Mouse (Mus musculus): Measurements from ENCODE around the gene Tom1l2.
A peak's percentile ranks its signal among the peaks of the same experiment; 100 is the strongest.

Gene Tom1l2

DNA sequence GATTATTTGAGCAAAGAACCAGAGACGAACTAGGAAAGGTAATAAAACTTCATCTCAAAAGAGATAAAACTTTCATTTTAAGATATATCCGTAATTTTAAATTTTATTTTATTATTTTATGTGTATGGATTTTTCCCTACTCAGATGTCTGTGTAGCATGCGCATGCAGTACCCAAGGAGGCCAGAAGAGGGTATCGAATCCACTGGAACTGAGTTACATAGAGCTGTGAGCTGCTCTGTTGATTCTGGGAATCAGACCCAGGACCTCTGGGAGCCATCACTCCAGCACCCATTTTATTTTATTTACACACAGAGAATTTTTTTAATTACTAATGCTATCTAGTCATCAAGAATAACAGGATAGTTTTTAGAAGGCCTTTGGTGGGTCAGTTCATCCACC lies 45.9 kb downstream of the Tom1l2 start:
- DNase-seq (ENCODE audit: low read depth, low spot score) = peak; percentile 65

DNA sequence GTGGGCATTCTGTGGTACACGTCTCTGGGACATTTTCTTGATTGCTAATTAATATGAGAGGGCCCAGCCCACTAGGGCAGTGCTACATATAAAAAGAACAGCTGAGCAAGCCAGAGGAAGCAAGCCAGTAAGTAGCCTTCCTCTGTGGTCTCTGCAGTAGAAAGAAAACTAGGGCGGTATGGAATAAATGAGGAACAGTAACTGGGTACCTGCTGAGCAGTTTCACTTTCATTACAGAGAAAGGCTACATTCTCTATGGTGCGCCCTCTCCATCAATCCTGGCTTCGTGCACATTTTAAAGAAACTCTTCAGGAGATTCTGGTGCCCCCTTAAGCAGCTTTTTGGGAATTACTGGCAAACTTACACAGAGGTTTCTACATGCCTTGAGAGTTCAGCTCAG lies 47.1 kb downstream of the Tom1l2 start:
- no peak for DNase-seq (ENCODE audit: low read depth, low spot score)

DNA sequence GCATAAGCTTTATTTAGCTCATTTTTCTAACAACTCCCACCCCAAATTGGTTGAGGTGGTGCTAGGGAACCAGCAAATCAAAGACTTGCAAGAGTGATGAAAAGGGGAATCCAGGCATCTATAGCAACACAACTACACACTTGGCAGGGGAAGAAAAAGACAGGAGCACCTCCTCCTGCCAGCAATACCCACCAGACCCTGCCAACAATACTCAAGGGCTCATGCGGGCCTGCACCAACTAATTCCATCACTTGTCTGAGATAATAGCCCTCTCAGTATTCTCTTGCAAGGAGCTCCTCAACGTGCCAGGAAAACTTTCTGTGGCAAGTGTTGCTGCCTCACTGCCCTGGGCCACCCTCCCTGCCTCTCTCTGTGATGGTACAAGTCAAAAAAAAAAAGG lies 49.2 kb downstream of the Tom1l2 start:
- no peak for DNase-seq (ENCODE audit: low read depth, low spot score)

DNA sequence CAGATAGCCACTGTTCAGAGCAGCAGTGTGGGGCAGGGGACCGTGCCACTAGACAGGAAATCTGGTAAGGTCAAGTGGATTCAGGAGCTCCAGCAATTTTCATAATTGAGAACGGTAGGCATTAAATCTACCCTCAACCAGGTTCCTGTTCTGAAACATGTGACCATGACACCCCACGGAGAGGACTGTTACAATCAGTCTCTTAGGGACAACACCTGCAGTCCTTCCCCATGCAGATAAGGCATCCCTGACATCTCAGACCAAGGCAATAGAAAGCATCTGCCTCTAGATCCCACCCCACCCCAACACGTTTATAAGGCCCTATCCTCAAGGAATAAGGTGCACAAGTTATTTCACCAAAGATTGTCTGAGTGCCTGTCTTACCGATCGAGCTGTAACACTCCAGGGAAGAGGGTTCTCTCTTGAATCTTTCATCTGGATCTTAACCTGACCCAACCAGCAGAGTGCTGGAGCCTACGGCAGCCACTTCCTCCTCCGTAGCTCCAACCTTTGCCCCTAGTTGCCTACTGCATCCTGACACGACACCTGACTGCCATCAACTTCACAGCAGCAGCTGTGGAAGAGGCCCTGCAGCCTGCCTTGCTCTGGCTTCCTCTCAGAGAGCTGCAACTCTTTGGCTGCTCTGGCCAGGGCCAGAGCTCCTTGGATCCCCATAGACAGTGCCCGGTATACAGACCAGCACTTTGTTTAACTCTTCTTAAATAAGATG lies 50.2 kb downstream of the Tom1l2 start:
- no peak for DNase-seq (ENCODE audit: low read depth, low spot score)

DNA sequence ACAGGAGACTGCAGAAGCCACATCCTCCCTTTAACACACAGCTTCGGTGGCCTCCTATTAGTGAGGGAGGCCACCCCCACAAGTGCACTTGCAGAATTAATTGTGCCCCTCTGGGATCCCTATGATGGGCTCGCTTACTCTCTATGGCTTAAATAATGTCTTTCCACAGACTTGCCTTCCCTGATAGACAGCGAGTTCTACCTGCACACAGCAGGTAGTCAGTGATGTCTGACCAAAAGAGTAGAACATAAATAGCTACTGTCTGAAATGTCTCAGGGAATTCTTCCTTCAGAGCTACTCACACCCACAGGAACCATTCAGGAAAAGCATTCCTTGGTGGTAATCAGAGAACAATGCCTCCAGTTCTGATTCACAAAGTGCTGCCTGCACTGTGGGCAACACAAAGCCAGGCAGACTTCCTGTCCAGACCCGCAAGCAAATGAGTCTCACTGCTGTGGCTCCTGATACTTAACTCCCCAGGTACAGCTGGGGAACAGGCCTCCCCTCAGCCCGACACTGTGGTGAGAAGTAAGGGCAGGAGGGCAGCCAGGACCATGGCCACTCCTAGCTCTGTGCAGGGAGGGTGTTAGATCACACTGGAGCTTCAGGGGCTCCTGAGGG lies 51.0 kb downstream of the Tom1l2 start:
- DNase-seq (ENCODE audit: low read depth, low spot score) = peak; percentile 84

DNA sequence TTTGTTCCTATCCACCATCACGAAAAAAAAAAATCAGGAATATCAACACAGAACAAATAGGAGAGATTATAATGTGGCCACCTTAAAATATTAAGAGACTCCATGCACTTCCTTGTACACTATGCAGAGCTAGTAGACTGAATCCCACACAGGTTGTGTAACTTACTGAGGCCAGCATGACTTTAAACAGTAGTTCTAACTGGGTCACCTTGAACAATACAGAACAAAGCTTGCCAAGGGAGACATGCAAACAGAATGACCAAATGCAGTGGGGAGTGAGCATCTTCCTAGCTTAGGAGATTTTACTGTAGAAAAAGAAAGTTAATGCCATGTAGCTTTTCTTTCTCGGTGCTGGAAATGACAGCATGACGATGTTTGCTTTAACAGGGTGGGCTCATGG lies 52.4 kb downstream of the Tom1l2 start:
- DNase-seq (ENCODE audit: low read depth, low spot score) = no peak

DNA sequence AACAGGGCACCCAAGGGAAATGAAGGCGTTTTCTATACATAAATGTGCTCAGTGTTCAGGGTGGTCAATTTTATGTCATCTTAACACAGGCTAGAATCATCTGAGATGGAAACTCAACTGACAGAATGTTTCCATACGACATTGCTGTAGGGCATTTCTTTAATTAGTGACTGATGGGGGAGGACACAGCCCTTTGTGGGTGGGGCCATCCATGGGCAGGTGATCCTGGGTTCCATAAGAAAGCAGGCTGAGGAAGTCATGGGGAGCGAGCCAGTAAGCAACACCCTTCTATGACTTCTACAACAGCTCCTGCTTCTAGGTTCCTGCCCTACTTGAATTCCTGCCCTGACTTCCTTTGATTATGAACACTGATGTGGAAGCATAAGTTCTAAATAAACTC lies 54.9 kb downstream of the Tom1l2 start:
- peak; percentile 26 for DNase-seq (ENCODE audit: low read depth, low spot score)

DNA sequence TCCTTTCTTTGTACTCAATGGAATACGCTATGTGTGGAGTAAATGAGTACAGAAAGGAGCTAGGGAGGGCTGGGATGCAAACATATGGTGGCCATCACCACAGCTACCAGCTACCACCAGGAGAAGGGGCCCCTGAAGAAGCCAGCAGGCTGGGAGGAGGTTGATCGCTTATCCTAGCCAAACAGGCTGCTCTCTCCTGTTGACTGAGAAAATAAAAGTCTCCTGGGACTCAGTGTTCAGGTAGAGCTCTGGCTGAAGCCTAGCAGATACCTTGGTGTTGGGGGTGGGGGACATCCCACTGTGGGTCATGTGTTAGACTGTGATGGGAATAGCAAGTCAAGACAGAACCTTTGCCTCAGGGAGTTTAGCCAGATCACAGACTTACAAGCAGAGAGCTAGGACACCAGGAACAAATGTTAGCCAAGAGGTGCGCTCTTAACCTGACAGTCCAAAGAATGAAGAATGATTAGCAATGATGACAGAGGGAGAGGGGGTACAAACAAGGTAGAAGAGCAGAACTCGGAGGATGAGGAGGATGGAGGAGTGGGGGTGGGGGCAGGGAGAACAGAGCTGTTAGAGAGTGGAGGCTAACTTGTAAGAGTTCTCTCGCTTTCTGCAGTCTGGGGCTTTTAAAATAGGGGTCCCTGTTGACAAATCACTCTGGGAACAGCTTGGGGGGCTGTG lies 57.9 kb downstream of the Tom1l2 start:
- no peak for DNase-seq (ENCODE audit: low read depth, low spot score)

DNA sequence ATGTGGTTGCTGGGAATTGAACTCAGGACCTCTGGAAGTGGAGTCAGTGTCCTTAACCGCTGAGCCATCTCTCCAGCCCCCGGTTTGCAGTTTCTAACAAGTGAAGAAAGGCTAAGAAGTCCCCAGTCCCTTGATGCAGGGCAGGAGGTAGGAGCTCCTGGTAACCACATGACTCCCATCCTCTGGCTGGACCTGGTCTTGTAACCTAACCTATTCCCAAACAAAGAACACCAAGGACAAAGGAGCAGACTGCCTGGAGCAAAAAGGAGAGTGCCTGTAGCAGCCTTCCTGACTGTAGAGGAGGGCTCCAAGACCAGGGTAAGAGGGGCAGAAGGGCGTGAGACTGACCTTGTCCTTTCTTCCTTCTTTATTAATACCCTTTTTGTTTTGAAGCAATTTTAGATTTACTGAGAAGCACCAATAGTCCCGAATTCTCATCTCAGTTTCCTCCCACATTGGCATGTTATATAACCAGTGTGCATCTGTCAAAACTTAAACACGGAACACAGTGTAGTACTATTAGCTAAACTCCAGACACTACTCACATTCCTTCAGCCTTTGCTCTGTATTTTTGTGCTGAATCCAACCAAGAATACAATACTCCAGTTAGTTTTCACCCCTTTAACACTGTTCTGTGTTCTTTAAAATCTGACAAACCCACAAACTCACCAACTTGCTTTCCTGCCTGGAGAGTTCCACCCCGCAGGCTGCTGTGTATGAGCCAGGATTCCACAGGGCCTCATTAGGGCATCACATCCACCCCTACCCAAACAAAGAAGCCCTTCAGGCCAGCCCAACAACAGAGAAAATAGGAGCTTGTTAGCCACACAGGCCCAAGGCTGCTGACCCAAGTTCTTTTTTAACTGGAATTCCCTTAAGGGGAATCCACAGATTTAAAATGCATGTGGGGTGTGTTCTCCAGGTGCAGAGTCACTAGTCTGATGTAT lies 58.7 kb downstream of the Tom1l2 start:
- DNase-seq (ENCODE audit: low read depth, low spot score) = peak; percentile 28

DNA sequence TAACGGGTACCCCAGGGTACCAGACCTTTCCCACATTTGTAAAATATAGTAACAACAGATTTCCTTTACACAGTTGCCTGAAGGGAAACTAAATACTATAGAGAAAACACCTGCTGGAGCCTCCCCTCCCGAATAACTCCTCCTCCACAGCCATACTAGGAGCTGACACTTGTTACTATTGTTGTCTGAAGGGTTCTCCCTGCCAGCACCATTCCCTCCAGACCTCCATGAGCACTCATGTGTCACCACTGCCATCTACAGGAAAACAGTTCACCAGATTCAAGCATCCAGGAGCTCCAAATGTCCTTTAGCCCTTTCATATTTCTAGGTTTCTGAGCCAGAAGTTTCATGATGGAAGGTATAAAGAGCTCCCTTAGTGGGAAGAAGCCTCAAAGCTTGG lies 60.0 kb downstream of the Tom1l2 start:
- peak; percentile 51 for DNase-seq (ENCODE audit: low read depth, low spot score)

DNA sequence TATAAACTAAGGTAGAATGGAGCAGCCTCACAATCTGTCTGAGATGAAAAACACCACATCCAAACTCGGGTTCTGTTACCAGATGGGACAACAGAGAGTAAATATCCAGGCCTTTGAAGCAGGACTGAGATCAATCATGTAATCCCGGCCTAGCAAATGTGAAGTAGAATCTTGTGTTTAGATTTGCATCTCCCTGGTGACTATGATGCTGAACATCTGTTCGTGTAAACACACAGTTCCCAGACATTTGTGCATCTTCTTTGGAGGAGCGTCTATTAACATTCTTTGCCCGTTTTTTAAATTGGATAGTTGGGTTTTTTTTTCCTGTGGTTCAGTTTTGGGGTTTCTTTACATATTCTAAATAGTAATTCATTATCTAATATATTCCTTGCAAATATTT lies 63.7 kb downstream of the Tom1l2 start:
- DNase-seq (ENCODE audit: low read depth, low spot score) = no peak

DNA sequence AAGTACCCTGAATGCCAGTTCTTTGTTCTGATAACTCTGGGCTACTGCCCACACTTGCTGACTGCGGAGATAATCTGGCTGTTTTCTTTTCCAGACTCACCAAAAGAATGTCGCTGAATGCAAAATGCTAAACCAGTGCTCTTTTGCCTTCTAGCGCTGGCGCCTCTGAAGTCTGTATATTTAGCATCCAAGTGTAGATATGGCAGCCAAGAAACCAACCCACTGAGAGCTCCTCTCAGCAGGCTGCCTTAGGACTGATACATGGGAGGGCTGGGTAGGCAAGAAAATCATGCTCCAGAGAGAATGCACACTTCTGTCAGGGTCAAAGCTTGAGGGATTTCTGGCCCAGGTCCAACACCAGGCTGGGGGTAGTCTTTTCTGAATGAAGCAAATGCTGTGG lies 66.4 kb downstream of the Tom1l2 start:
- no peak for DNase-seq (ENCODE audit: low read depth, low spot score)

DNA sequence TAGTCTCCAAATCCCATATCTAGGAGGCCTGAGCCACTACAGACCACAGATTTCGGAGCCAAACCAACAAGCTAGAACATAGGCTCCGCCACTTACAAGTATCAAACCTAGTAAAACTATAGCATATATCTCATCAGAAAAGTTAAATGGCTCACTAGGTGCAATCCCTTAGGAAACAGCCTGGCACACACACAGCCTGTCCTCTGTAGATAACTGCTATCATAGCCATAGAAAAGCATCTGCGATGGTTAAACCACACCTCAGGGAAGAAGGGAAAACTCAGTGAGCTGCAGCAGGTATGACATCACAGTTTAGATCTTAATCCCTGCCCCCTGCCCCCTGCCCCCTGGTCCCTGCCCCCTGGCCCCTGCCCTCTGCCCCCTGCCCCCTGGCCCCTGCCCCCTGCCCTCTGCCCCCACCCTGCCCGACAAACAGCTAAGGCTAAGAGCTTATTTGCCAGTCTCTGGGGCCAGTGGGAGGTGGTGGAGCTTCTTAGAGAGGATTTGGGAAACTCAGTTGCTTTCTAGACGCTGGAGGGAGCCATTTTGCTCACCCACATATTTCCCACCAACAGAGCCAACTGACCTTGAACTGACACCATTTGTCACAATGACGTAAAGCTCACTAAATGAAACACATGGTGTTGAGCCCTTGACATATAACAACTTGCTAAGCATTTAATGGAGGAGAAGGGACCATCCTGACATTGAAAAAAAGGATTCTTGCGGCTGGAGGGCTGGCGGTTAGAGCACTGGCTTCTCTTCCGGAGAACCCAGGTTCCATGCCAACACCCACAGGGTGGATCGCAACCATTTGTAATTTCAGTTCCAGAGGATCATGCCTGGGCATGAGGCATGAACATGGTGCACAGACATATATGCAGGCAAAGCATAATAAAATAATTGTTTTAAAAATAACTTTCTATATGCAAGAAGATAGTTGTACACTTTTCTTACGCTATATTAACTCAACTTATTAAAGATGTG lies 72.0 kb downstream of the Tom1l2 start:
- DNase-seq (ENCODE audit: low read depth, low spot score) = peak; percentile 23

DNA sequence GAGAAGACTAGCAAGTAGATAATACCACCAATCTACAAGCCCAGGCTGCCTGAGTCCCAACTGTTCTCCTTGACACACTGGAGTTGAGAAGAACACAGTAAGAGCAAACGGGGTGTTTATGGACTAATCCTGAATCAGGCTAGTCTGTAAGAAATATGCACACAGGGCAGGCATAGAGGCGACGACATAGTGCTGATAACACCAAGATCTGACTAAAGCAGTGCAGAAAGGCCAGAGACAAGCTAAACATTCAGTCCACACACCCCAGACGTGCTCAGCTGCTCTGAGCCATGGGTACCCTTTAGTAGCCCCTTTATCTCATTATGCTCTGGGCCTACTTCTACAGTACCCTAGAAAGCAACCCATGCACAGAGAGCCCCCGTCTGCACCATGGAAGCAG lies 73.2 kb downstream of the Tom1l2 start:
- DNase-seq (ENCODE audit: low read depth, low spot score) = no peak

DNA sequence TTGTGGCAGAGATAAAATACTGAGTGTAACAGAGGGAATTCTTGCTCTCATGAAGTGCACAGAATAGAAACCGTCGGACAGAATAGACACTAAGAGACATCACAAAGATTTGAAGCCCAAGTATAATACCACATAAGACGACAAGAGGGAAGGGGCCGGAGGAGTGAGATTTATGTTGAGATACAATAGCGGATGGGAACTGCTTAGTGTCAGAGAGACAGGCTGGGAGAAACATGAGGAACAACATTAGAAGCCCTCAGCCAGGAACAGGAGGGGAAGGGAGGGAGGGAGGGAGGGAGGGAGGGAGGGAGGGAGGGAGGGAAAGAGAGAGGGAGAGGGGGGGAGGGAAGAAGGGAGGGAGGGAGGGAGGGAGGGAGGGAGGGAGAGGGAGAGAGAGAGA lies 74.9 kb downstream of the Tom1l2 start:
- DNase-seq (ENCODE audit: low read depth, low spot score) = no peak

DNA sequence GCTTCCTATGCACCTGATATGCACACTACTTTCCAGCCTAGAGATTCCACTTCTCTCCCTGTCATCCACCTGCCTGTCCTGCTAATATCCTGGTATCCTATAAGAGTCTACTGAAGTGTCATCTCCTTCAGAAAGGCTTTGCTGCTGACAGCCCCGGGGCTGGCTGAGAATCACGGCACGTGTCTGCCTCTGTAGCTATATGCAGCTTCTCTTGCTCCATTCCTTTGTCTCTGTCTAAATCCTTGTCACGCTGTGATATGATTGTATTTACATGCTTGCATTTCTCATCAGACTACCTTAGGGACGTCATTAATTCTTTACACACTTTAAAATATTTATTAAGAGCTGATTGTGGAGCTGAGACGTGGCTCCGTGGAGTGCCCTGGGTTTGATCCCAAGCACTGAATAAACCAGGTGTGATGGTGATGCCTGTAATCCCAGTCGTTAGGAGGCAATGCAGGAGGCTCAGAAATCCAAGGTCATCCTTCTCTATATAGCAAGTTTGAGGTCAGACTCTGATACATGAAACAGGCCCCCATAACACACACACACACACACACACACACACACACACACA lies 75.5 kb downstream of the Tom1l2 start:
- DNase-seq (ENCODE audit: low read depth, low spot score) = no peak

DNA sequence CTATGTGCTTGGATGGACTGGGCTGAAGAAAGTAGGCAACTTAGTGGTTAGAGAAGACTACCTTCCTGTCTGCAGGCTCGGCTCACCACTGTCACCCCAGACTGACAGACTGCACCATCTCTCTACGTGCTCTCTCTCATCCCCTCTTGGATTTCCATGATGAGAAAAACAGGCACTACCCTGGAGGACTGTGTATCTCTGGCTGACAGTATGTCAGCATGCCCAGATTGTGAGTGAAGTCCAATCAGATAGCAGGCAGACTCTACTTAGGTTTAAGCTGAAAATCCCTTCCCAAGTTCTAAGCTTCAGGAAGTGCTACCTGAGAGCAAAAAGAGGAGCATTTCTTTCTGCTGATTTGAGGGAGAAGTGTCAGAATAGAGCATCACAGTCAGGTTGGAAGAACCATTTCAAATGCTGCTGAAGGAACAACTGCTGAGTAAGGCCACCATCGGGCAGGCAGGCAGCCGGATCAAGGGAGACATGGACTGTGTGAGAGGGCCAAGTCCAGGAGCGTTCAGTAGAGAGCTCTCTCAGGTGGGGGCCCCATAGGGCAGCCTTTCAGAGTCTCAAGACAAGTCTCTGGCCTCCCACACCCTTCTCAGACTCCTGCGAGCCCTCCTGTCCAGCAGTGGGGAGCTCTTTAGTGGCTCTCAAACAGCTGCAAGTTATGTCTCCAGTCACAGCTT lies 76.2 kb downstream of the Tom1l2 start:
- no peak for DNase-seq (ENCODE audit: low read depth, low spot score)

DNA sequence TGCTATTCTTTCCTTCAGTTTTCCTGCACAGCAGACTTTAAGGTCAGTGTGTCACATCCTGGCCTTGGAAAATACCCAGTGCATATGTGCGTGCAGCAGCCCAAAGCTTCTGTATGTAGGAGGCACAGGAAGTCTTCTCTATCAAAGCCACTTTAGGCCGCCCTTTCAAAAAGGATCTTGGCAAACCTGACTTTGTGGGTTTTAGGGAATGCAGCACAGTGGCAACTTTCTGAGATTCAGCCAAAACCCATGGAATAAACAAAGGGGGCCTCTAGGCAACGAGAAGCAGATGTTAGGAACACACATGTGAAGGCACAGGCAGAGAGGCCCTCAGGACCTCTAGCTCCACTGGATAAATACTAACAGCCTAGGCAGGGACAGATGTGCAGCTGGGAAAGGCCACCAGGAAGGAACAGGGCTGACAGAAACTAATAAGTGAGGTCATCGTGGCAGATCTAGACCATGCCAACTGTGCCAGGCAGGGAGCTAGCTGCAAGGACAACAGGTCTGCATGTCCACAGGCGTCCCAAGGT lies 79.4 kb downstream of the Tom1l2 start:
- no peak for DNase-seq (ENCODE audit: low read depth, low spot score)

DNA sequence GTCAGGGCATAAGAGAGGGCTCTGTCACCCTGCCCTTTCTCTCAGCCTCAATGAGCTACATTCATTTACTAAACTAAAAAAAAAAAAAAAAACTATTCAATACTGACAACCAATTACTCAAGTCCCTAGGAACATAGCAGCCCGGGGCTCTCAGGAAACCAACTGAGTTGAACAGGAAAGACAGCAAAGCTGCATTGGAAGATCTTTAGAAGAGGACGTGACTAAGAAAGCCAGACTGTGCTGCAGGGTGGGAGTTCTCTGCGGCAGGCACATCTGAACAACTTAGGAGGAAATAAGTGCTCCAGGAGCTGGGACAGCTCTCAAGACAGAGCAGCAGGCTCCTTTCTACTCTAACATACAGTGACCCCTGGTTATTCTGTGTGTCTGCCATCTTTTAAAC lies 84.1 kb downstream of the Tom1l2 start:
- no peak for DNase-seq (ENCODE audit: low read depth, low spot score)

All from R1 (cell line).